Mouse (Mus musculus) regulatory T cell (primary cell): Measurements from ENCODE around the gene Fndc8.

Experiments used
- in situ Hi-C: fragments of 300-600 bp; cut with MboI, MseI; formaldehyde crosslinking; loops from one replicate; pipeline ENCODE4 v1.15.1; 2025; ENCODE audit warnings: high pct_unique_total_duplicates

Fndc8 gene

GRCm38 (mm10) chr11:82891936-82892335 is at the start of gene Fndc8:
Fndc8 (plus strand) TSS chr11:82892124.
- in situ Hi-C loops = loop anchor here (5.0 kb wide), 2 partner anchors 145 to 265 kb away; no protein-coding TSS in a partner anchor

- in situ Hi-C loops = loop anchor here (25.0 kb wide), 1 partner anchor 833 kb away; no protein-coding TSS in a partner anchor
These were observed 47.0 kb upstream of the Fndc8 start for GRCm38 (mm10) chr11:82844771-82845414.

GRCm38 (mm10) chr11:82845415-82846078 is 46.4 kb upstream of the Fndc8 start:
- in situ Hi-C loops = loop anchor here (25.0 kb wide), 1 partner anchor 833 kb away; no protein-coding TSS in a partner anchor

GRCm38 (mm10) chr11:82846079-82846436 is 45.9 kb upstream of the Fndc8 start:
- in situ Hi-C loops = loop anchor here (25.0 kb wide), 1 partner anchor 834 kb away; no protein-coding TSS in a partner anchor

DNA sequence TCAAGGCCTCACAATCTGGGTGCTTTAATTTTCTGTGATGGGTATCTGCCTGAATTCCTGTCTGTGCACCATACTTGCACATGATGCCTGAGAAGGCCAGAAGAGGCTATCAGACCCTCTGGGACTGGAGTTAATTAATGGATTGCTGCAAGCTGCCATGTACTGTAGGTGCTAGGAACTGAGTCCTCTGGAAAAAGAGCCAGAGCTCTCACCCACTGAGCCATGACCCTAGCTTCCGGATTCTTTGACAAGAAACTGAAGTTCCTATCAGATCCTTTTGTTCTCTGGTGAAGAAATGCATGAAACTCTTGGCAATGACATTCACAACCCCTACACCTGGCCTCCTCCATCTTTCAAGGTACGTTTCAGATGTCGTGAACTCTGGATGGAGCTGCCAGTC is 45.0 kb upstream of the Fndc8 start:
- in situ Hi-C loops = loop anchor here (25.0 kb wide), 1 partner anchor 835 kb away; no protein-coding TSS in a partner anchor

DNA sequence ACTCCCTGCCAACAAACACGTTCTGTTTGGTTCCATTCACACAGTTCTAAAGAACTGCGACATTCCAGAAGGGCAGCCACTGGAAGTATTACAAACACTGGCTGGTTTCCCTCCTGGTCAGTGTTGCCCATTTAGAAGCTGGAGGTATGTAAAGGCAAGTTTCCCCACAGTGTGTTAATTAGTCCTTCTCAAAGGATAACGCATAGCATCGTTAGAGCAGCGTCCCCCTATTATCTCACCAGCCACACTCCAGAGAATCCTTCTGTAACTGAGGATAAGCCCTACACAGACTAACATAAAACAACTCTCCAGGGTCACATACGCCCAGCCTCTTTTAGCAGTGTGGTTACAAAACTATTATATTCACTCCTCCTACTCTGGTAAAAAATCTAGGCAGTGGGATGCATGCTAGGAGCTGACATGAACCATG is 44.3 kb upstream of the Fndc8 start:
- in situ Hi-C loops = loop anchor here (25.0 kb wide), 1 partner anchor 835 kb away; no protein-coding TSS in a partner anchor

GRCm38 (mm10) chr11:82850259-82850658 is 41.7 kb upstream of the Fndc8 start:
- in situ Hi-C loops = no loop called here

DNA sequence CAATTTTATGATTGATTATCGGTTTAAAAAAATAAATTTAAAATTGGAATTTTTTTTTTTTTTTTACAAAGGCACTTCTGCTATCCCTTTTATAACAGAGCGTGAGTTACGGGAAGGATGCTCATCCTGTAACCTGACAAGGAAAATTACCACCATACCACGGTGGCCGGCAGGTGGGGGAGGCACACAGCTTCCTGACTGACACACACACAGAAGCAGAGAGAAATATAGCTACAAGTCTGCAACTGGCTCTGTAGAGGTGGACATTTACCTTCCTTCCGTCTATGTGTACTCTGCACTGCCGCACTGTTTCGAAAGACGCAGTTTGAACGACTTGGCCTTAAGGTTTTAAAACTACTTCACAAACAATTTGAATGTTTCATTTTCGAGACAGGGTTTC is 39.8 kb upstream of the Fndc8 start:
- in situ Hi-C loops = no loop called here

DNA sequence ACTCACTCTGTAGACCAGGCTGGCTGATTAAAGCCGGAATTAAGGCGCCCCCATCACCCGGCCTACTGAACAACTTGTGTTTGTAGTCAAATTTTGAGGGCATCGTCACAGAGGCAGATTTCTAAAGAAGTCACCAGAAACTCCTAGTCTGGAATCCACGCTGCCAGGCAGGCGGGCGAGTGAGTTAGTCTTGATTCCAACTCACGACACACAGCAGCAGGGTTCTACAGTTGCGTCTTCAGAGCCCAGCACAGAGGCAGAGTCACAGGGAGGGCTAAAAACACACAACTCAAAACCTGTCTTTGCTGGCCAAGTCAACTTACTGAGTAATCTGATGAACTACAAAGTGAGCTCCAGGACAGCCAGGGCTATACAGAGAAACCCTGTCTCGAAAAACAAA is 39.4 kb upstream of the Fndc8 start:
- in situ Hi-C loops = no loop called here

DNA sequence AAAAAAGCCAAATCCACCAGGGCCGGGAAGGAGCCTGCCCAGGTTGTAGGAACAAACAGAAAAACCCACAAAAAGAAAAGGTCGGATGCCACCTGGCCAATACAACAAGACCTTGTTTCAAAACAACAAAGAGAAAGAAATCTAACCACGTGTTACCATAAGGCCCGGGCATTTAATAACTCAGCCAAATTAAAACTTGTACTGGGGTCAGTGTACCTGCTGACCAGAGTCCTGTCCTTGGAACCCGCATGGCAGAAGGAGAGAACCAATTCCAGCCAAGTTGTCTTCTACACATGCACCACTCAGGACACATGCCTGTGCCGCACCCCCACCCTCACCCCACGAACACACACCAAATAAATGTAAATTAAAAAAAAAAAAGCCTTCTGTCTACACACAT is 39.0 kb upstream of the Fndc8 start:
- in situ Hi-C loops = no loop called here

- in situ Hi-C loops = no loop called here
These were observed 37.8 kb upstream of the Fndc8 start for GRCm38 (mm10) chr11:82854111-82854510.

GRCm38 (mm10) chr11:82855327-82855973 is 36.5 kb upstream of the Fndc8 start:
- in situ Hi-C loops = no loop called here

- in situ Hi-C loops = no loop called here
These were observed 35.9 kb upstream of the Fndc8 start for GRCm38 (mm10) chr11:82856032-82856431.

GRCm38 (mm10) chr11:82857307-82857848 is 34.5 kb upstream of the Fndc8 start:
- in situ Hi-C loops = no loop called here

- in situ Hi-C loops = no loop called here
These were observed 31.2 kb upstream of the Fndc8 start for GRCm38 (mm10) chr11:82860759-82861158.

- in situ Hi-C loops = no loop called here
These were observed 30.4 kb upstream of the Fndc8 start for GRCm38 (mm10) chr11:82861558-82861957.

DNA sequence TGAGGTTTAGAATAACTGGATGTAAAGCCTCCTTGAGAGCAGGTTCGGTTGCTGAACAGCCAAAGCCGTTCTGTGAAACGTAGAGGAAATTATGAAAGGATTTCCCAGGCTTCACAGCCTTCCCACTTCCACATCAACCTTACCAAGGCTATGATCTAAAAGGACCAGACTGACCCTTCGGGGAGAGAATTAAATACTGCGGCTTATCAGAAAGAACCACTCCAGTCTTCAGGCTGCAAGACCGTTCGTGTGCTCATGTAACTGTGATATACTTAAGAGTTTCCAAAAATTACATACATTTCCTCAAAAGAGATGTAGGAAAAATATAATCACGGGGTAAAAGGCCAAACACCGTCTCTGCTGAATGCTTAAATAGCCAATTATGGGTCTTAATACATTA is 29.3 kb upstream of the Fndc8 start:
- in situ Hi-C loops = no loop called here

DNA sequence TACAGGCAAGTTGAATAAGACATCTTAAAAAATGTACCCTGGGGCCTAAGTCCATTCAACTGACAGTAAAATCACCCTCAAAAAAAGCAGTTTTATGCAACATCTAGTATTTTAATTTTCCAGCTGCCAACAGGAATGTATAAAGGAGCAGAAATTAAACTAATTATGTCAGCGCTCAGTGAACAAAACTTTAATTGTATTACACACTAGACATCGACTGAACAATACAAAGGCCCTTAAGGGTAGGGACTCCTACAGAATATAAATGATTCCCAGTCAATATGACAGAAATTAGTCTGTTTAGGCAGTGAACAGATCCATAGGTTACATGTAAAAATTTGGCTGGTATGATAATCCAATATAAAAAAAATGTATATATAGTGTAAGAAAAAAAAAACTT is 28.9 kb upstream of the Fndc8 start:
- in situ Hi-C loops = no loop called here

- in situ Hi-C loops = no loop called here
These were observed 28.4 kb upstream of the Fndc8 start for GRCm38 (mm10) chr11:82863488-82863931.

DNA sequence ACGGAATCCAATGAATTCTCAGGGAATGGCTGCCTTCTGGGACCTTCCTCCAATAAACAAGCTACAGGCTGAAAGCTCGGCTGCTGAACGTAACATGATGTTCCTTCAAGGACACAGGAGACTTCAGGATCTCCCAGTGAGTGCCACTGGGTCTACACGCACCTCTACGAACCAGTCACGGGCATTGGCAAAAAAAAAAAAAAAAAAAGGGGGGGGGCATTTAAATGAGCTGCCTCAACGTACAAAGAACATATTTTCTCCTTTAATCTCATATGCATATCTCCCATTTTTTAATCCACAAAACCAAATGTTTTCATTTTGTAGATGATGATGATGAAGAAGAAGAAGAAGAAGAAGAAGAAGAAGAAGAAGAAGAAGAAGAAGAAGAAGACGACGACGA is 26.0 kb upstream of the Fndc8 start:
- in situ Hi-C loops = no loop called here

- in situ Hi-C loops = no loop called here
These were observed 24.9 kb upstream of the Fndc8 start for GRCm38 (mm10) chr11:82866850-82867564.

- in situ Hi-C loops = no loop called here
These were observed 24.0 kb upstream of the Fndc8 start for GRCm38 (mm10) chr11:82867956-82868355.
